Mouse (Mus musculus) olfactory bulb, adult 2 months (tissue): Measurements from ENCODE around the gene Art1.

Source experiments
- CTCF ChIP-seq: fragments of 200-500 bp; IDR thresholded peaks from 2 replicates; pipeline ENCODE4 v1.5.1; 2012; ENCODE audit warnings: low read depth, mild to moderate bottlenecking, low read length, moderate library complexity; ENCODE audit not compliant: insufficient read depth
- POLR2A ChIP-seq: fragments of 200-500 bp; IDR thresholded peaks from 2 replicates; pipeline ENCODE4 v1.6.1; 2012; ENCODE audit warnings: mild to moderate bottlenecking, low read depth, low read length, moderate library complexity; ENCODE audit not compliant: insufficient read depth

DNA sequence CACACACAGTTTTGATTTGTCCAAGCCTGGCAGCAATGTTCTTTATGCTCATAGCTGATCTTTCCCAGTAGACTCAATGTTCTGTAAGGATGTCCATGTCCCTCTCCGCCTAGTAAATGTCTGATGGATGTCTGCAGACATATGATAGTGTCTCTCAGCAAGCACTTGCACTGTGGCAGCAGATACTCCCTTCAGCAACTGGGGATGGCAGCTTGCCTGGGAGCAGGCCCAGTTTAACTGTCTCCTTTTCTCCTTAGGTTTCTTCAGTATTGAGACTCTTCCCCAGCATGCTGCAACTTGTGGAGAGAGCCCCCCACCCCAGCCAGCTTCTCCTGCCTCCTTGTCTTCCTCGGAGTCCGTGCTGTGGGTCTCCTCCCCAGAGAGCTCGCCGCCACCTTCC is 19.8 kb upstream of the Art1 start:
- TF ChIP-seq CTCF (no peak), POLR2A (no peak)
